Mouse (Mus musculus): ENCODE results near the gene Kifc3.
A peak's percentile ranks its signal among the peaks of the same experiment; 100 is the strongest.

Gene Kifc3

DNA sequence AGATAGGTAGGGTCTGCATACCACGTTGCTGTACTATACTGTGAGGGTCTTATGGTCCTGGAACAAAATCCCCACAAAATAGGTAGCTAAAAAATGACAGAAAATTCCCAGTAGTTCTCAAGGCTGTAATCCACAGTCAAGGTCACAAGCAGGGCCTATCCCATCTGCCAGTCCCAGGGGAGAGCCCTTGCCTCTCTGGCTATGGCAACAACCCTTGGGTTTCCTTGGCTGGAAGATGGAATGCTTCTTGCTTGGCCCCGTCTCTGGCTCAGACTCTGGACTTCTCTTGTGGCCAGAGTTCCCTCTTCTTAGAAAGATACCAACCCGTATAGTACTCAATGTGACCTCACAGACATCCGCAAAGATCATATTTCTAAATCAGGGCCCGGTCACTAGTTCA is 47.3 kb downstream of the Kifc3 start:
- no peak for DNase-seq

DNA sequence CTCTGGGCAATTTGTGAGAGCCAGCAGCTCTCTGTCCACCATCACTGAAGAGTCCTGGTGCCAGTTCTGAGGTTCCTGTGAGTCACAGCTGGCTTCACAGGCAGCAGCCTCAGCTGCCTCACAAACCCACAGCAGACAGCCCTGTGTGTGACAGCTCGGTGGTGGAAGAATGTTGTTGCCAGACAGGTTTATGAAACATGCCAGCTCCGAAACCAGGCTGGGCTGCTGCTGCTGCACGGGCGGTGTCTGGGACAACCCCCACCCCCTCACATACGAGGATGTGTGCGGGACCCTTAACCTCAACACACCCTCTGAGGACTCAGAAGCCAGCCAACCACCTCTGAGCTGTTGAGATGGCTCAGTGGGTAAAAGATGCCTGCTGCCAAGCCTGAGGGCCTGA is 48.0 kb downstream of the Kifc3 start:
- no peak for DNase-seq

DNA sequence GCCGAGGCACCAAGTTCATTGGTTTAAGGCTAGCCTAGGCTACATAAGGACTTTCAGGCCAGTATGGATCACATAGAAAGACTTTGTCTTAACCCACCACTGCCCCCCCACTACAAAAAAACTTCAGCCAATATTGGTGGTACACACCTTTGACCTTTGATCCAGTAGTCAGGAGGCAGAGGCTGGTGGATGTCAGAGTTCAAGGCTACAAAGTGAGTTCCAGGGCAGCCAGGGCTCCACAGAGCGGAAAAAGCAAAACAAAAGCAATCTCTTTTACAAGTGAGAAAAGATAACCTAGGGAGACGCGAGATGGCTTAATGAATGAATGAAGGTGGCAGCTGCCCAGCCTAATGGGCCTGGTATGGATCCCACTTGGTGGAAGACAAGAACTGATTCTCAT is 48.6 kb downstream of the Kifc3 start:
- DNase-seq = peak; percentile 51 to 56

- no peak for DNase-seq
These were observed 52.0 kb downstream of the Kifc3 start for GRCm38 (mm10) chr8:95150608-95151007.

DNA sequence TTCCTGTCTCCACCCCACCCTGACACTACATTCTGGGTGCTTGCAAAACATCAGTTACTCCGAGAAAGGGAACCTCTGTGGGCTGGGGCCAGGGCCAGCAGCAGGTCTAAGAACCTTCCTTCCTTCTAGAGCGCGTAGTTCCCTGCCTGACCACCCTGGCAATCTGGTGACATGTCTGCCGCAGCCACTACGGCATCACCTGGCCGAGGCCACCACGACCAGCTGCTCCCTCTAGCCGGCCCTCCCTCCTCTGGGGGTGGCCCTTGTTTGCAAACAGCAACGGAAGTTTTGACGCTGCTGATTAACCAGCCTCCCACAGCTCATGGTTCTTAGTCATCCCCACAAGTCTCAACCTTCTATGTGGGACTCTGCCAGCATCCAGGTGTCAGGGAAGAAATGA is 53.2 kb downstream of the Kifc3 start:
- DNase-seq = peak in 1 of 2 experiments; percentile 54

DNA sequence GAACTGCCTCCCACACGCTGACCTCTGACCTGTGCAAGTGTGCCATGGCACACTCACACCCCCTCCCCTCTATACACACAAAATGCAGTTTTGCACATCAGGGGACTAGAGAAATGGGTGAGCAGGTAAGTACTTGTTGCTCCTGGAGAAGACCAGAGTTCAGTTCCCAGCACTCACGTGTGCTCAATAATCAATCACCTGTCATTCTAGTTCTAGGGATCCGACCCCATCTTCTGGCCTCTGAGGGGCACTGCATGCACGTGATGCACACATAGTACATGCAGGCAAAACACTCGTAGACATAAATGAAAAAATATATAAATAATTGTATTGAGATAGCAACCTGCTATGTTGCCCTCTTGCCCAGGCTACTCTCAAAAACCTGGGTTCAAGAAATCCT is 55.8 kb downstream of the Kifc3 start:
- no peak for DNase-seq

GRCm38 (mm10) chr8:95146044-95146745 is 56.4 kb downstream of the Kifc3 start:
- DNase-seq = peak; percentile 32 to 51

DNA sequence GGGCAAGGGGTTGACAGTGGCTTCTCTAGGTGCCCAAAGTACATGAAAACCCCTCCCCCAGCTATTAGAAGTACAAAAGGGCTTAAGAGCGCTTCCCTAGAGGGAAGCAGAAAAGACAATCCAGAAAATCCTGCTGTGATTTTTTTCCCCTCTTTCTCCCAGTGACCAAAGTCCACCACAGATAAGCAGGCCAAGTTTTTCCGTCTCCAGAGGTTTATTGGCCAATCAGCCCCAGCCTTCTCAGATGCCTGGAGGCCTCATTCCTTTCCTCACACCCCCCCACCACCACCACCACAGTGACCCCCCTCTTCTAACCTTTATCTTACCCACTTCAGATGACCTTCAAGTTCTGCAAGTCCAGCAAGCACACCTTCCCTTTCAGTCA is 58.0 kb downstream of the Kifc3 start:
- DNase-seq = peak; percentile 50 to 70

GRCm38 (mm10) chr8:95143805-95144630 is 58.6 kb downstream of the Kifc3 start:
- DNase-seq = peak; percentile 69 to 83

GRCm38 (mm10) chr8:95142985-95143804 is 59.4 kb downstream of the Kifc3 start:
- DNase-seq = peak; percentile 74

DNA sequence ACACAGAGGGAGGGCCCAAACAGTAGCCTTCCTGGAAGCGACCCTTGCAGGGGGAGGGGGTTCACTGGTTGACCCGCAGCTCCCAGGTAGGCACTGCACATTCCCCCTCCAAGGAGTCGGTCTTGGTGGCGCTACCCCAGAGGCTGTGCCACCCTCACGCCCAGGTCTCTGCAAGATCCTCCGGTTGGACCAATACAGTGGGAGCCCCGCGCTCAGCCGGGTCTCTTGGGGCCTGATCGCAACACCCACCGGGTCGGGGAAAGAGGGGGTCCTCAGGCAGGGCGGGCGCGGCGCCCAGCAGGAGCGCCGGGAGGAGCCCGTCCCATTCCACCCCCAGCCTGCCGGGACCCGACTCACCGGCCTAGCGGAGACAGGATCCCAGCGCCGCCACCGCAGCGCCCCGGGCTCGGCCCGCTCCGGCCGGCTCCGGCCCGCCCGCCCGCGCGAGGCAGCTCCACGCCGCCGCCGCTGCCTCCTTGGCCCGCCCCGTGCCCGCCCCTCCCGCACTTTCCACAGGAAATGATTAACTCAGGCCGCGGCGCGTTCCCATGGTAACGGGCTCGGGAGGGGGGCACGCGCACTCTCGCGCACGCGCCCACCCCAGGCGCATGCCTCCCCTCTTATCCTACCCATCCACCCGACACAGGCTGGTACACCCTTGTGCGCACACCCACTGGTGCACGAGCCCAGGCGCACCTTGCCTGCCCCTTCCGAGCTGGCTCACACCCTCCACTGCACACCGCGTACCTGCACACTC is 60.4 kb downstream of the Kifc3 start:
- DNase-seq = peak; percentile 87 to 91

DNA sequence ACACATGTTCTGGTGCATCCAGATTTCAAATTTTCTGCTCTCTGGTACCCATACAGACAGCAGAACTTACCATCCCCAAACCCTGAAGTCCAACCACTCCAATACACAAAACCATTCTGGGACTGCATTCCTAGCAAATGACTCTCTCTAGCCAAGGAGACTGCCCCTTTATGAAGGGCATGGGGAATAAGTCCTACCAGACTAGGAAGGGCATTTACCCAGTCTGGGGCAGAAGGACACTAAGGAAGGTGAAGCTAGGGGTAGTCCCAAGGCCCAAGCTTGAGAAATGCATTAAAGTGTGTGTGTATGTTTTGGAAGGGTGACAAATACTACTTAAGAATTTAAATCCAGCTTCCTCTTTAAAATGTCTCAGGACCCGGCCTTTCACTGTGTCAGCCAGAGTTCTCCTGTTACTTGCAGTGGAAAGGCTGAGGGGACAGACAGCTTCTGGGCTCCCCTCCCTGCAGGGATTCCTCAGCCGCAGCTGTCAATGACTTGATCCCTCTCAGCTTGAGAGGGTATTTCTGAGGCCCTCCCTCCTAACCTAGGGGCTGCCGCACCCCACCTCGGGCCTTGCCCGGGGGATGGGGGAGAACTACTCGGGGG is 61.0 kb downstream of the Kifc3 start:
- DNase-seq = peak in 1 of 2 experiments; percentile 43

DNA sequence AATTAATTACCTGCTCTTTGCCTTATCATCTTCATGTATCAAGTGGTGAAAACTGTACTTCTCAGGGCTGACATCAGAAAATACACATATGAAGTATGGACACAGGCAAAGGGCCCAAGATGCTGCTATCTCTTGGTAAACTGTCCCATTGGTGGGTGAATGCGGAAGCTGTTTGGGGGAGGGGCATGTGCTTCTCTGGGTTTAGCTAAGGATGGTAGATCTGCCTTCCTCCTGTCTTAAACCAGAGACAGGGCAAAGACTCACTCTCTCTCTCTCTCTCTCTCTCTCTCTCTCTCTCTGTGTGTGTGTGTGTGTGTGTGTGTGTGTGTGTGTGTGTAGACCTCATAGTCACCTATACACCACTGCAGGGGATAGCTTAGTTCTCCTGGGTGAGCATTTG is 61.6 kb downstream of the Kifc3 start:
- DNase-seq = peak in 1 of 2 experiments; percentile 49

- peak; percentile 45 to 65 for DNase-seq
These were observed 62.1 kb downstream of the Kifc3 start for GRCm38 (mm10) chr8:95140555-95140954.

GRCm38 (mm10) chr8:95139051-95139365 is 63.6 kb downstream of the Kifc3 start:
- DNase-seq = no peak

DNA sequence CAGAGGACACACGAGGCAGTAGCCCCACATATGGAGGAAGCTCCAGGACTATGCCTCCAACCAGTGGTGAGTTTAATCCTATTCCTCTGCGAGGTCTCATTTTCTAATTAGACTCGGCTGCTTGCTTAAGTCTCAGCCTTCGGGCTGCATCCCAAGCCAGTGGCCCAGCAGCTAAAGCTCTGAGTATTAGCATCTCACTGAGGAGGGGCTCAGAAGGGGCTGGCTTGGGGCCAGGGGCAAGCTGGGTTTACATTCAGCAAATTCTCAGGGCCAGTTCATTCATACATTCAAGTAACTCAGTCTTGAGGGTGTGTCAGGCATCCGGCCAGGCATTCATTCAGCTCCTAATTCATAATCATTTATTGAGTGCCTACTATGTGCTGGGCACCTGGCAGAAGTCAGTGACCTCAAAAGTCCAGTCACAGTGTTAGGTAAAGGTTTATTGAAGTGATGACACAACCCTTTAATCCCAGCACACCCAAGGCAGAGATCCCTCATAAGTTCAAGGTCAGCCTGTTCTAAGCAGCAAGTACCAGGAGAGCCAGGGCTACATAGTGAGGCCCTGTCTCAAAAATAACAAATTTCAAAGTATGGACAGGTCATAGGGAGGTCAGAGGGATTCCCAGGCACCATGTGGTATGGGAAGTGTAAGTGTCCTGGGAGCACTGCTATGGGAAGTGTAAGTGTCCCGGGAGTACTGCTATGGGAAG is 64.1 kb downstream of the Kifc3 start:
- peak in 1 of 2 experiments; percentile 45 for DNase-seq

- DNase-seq = peak; percentile 86 to 88
These were observed 64.9 kb downstream of the Kifc3 start for GRCm38 (mm10) chr8:95137641-95138098.

DNA sequence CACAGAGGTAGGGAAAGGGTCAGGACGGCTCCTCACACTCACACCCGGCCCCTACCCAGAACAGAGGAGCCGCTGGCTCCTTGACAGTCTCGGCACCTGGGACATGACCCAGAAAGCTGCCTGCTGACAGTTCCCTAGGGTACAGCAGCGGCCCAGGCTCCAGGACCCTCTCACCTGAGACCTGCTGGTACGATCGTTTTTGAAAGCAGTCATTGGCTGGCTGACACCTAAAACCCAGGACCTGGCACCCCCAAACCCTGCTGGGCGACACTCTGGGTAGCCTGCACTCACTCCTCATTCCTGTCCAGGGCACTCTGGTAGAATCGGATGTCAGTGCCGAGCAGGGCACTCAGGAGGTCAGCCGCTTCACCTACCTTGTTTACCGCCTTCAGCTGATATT is 65.4 kb downstream of the Kifc3 start:
- DNase-seq = peak in 1 of 2 experiments; percentile 36

DNA sequence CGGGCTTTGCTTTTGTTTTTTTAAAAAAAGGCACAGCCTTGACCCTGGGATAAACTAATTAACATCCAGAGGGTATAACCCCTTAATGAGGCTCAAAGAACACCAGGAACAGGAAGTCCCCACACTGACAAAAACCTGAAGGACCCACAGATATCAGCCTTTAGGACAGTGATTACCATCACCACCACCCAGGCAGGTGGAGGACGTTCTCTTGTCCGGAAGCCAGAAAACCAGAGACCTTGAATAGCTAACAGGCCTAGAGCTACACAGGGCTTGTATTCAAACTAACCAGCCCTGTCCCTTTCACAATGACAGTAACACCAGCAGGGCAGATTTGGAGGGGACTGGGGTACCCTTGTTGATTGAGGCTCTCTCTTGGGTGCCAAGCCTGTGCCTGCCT is 66.4 kb downstream of the Kifc3 start:
- DNase-seq = no peak

DNA sequence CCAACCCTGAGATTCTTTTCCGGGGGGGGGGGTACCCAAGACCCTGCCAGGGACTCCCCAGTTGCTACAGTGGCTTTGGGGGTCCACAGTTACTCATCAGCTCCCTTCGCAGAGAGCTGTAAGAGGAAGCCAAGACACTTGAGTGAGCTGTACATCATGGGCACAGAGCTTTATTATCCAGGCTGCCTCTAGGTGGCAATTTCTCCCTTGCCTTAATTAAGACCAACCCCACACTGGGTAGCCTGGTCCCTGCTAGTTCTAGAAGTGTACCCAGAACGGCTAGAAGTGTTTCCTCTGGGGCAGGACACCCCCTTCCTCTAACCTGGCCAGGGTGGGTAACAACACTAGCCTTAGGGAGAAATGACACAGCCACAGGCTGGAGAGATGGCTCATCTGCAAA is 67.4 kb downstream of the Kifc3 start:
- no peak for DNase-seq

- DNase-seq = no peak
These were observed 68.4 kb downstream of the Kifc3 start for GRCm38 (mm10) chr8:95134186-95134585.
